Mouse (Mus musculus): ENCODE results near the gene Hoxb6. TPM values are rescaled to one million over a fixed set of nuclear protein-coding genes. Genes with fewer than 3 reads are reported as not detected.

Gene Hoxb6
- polyA plus RNA-seq, 1 experiment from 2014 or later, result 87.2 TPM

DNA sequence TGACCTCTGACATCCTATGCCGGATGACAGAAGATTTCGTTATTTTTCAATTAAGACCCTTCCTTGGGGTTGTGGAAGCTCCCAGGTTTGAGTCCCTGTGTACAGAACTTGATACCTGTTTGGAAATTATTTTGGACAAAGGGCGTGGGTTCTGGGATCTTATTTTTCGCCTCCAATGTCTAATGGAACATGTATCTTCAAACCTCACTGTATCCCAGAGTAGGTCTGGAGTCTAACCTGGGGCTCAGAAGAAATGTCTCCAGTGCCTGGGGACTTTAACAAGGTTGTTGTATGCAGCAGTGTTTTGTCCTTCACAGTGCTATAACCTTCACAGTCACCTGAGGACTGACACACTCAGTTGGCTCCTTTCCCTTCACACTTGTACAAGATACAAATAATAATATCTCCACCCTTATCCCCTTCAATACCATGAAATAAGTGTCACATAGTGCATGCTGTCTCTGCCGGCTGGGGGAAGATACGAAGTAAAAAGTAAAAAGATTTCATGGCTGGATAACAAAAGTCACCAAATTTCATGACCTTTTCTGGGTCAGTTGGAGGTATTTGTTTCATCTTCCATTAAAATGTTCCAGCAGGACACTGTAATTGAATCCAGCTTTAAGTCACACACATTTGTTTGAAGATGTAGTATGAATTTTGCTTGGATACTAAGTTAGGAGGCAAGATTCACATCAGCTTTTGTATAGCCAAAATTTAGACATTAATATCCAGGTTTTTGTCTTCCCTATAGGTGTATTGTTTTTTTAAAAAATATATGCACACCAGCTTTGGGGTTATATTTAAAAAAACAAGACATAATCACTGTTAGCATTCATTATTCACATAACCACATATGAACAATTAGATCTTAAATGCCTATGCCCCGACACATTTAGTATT, 25.0 kb upstream of the Hoxb6 start:
- peak; percentile 30 for DNase-seq (ENCODE audit: low spot score)
- peaks cover 9% of the 10 kb centered on the region for H3K27me3 ChIP-seq (ENCODE audit: control insufficient read depth, insufficient read depth, low read length)

DNA sequence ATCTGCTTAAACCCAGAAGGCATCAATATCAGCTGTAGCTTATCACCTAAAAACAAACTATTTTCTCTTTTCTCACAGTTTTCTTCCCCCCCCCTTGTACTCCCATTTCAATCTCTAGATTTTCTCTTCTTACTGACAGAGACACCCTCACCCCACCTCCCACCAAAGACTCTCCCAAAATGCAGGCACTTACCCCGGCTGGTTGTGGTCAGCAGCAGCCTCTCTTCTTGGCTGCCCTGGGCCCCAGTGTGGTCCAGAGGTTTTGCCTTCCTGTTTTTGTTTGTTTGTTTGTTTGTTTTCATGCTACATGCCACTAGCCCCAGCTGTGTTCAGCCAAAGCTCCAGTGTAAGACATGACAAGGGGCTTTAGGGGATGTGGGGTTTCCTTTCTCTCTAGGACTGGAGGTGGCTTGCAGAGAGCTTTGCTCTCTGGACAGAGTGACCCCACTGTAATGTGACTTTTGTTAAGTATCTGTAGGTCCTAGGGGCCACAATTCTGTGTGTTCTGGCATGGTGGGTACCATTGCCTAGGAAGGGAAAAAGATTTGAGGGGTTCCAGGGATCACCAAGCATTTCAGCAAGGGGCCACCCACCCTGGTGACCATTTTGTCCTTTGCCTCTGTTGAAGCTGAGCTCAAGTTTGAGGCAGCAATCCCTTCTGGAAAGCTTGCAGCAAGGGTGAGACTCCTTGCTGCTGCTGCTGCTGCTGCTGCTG, 24.1 kb upstream of the Hoxb6 start:
- H3K9me3 ChIP-seq (ENCODE audit: control insufficient read depth, low read length), result no peaks in the 10 kb centered on the region
- peak overlapping the region; percentile 100 for H3K4me2 ChIP-seq (ENCODE audit: low read depth)
- H3K27me3 ChIP-seq (ENCODE audit: control insufficient read depth, insufficient read depth, low read length), result peaks cover 5% of the 10 kb centered on the region
- 15% methylated on average over 1 of the region's 1 CpGs for WGBS
- no peak for ATAC-seq (ENCODE audit: insufficient read depth, low FRiP score, low TSS enrichment)
- peaks cover 29% of the 10 kb centered on the region for H3K4me1 ChIP-seq (ENCODE audit: control insufficient read depth, insufficient read depth, low read length)
- DNase-seq (ENCODE audit: low spot score), result peak; percentile 31
- no peaks in the 10 kb centered on the region for H3K36me3 ChIP-seq (ENCODE audit: control insufficient read depth, insufficient read depth, low read length)
- peak overlapping the region; percentile 100; the same call in 1 of the 2 replicates for H3K27ac ChIP-seq (ENCODE audit: low read depth, low read length)
- H3K4me3 ChIP-seq (ENCODE audit: low read depth, low read length), result 0 out of 2 replicates have a peak overlapping the region, but pooled peaks have one; percentile 8
- H3K9ac ChIP-seq (ENCODE audit: low read length), result peak overlapping the region; percentile 100

More for the DNA sequence above, 25.0 kb upstream of the Hoxb6 start:
- no peaks in the 10 kb centered on the region for H3K9me3 ChIP-seq (ENCODE audit: control insufficient read depth, low read length)
- ATAC-seq (ENCODE audit: insufficient read depth, low FRiP score, low TSS enrichment), result no peak
- 24% methylated on average over 7 of the region's 7 CpGs for WGBS
- no peak overlapping the region for H3K27ac ChIP-seq (ENCODE audit: low read depth, low read length)
- H3K4me3 ChIP-seq (ENCODE audit: low read depth, low read length), result peak overlapping the region; percentile 12; the same call in 1 of the 2 replicates
- no peaks in the 10 kb centered on the region for H3K36me3 ChIP-seq (ENCODE audit: control insufficient read depth, insufficient read depth, low read length)
- peaks cover 38% of the 10 kb centered on the region for H3K4me1 ChIP-seq (ENCODE audit: control insufficient read depth, insufficient read depth, low read length)
- peak overlapping the region; percentile 35; the same call in 1 of the 2 replicates for H3K9ac ChIP-seq (ENCODE audit: low read length)
- peak overlapping the region; percentile 45 for H3K4me2 ChIP-seq (ENCODE audit: low read depth)

DNA sequence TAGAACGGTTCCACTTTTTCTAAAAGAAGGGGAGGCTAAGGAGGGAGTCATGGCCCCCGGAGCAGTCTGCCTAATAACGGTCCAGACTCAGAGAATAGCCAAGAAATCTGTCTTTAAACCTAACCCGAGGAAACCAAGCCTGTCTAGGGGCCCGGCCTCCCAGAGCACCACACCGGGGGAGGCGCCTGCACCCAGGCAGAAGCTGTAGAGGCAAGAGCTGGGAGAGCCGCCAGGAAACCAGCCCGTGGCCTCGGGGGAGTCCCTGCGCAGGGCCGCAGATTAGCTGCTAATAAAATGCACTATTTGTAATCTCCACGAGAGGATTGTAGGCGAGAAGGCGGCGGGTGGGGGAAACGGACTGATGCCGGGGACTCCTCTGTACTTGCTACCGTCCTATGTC, 22.4 kb upstream of the Hoxb6 start:
- H3K9ac ChIP-seq (ENCODE audit: low read length), result peak overlapping the region; percentile 100

DNA sequence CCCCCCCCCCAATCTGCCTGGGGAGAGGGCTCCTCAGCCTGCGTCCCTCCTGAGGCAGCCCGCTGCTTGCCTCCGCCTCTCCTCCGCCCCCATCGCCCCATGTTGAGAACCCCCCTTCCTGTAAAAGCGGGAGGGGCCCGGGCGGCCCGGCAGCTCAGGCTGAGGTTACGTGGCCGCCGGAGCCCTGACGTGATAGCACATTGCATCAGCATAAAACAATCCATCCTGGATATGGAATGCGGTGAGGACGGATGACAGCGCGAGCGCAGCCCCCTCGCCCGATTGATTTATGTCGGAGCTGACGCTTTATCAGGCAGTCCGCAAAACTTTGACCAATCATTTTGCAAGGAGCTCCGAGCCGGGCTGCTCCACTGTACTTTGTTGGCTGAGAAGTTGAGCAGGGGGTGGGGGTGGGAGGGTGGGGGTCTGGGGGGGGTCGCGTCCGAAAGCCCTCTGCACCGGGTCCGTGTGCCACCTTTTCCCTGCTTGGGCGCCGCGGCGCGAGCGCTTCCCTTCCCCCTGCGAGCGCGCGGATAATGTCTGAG, 21.2 kb upstream of the Hoxb6 start, which contains the start of gene Hoxb9:
Gene Hoxb9, plus strand, starts transcription at position 462 of the 545 bp plus-strand sequence.
- under 1% methylated on average over 40 of the region's 40 CpGs for WGBS
- H3K4me1 ChIP-seq (ENCODE audit: control insufficient read depth, insufficient read depth, low read length), result peaks cover 31% of the 10 kb centered on the region
- H3K9me3 ChIP-seq (ENCODE audit: control insufficient read depth, low read length), result no peaks in the 10 kb centered on the region
- H3K4me2 ChIP-seq (ENCODE audit: low read depth), result peak within 1 kb of the TSS; percentile 100
- no peaks in the 10 kb centered on the region for H3K36me3 ChIP-seq (ENCODE audit: control insufficient read depth, insufficient read depth, low read length)
- peak within 1 kb of the TSS; percentile 100 for H3K9ac ChIP-seq (ENCODE audit: low read length)
- H3K27me3 ChIP-seq (ENCODE audit: control insufficient read depth, insufficient read depth, low read length), result peaks cover 2% of the 10 kb centered on the region
- peak; percentile 86 for DNase-seq (ENCODE audit: low spot score)
- ATAC-seq (ENCODE audit: insufficient read depth, low FRiP score, low TSS enrichment), result peak; percentile 86
- H3K27ac ChIP-seq (ENCODE audit: low read depth, low read length), result peak within 1 kb of the TSS; percentile 100
- peak within 1 kb of the TSS; percentile 96 for H3K4me3 ChIP-seq (ENCODE audit: low read depth, low read length)

More for the DNA sequence above, 22.4 kb upstream of the Hoxb6 start:
- WGBS, result 2% methylated on average over 19 of the region's 19 CpGs
- peak; percentile 58 for DNase-seq (ENCODE audit: low spot score)
- Histone ChIP-seq H3K36me3 (ENCODE audit: control insufficient read depth, insufficient read depth, low read length) (no peaks in the 10 kb centered on the region), H3K4me1 (ENCODE audit: control insufficient read depth, insufficient read depth, low read length) (peaks cover 25% of the 10 kb centered on the region), H3K27ac (ENCODE audit: low read depth, low read length) (peak overlapping the region; percentile 100), H3K4me3 (ENCODE audit: low read depth, low read length) (peak overlapping the region; percentile 96), H3K27me3 (ENCODE audit: control insufficient read depth, insufficient read depth, low read length) (peaks cover 2% of the 10 kb centered on the region; the same call in 1 of the 2 replicates), H3K9me3 (ENCODE audit: control insufficient read depth, low read length) (no peaks in the 10 kb centered on the region), H3K4me2 (ENCODE audit: low read depth) (peak overlapping the region; percentile 100)
- ATAC-seq (ENCODE audit: insufficient read depth, low FRiP score, low TSS enrichment), result no peak

DNA sequence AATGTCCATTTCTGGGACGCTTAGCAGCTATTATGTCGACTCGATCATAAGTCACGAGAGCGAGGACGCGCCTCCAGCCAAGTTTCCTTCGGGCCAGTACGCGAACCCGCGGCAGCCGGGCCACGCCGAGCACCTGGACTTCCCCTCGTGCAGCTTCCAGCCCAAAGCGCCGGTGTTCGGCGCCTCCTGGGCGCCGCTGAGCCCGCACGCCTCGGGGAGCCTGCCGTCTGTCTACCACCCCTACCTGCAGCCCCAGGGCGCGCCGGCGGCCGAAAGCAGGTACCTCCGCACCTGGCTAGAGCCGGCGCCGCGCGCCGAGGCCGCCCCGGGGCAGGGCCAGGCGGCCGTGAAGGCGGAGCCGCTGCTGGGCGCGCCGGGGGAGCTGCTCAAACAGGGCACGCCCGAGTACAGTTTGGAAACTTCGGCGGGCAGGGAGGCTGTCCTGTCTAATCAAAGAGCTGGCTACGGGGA, 20.7 kb upstream of the Hoxb6 start:
- Histone ChIP-seq H3K27me3 (ENCODE audit: control insufficient read depth, insufficient read depth, low read length) (peaks cover 2% of the 10 kb centered on the region), H3K4me3 (ENCODE audit: low read depth, low read length) (peak overlapping the region; percentile 96), H3K9me3 (ENCODE audit: control insufficient read depth, low read length) (no peaks in the 10 kb centered on the region), H3K4me1 (ENCODE audit: control insufficient read depth, insufficient read depth, low read length) (peaks cover 34% of the 10 kb centered on the region), H3K4me2 (ENCODE audit: low read depth) (peak overlapping the region; percentile 100), H3K9ac (ENCODE audit: low read length) (peak overlapping the region; percentile 100), H3K36me3 (ENCODE audit: control insufficient read depth, insufficient read depth, low read length) (no peaks in the 10 kb centered on the region), H3K27ac (ENCODE audit: low read depth, low read length) (peak overlapping the region; percentile 100)
- 0% methylated on average over 52 of the region's 52 CpGs for WGBS
- DNase-seq (ENCODE audit: low spot score) (peak; percentile 53), ATAC-seq (ENCODE audit: insufficient read depth, low FRiP score, low TSS enrichment) (0 out of 2 replicates have a peak, but pooled peaks have one; percentile 13)

DNA sequence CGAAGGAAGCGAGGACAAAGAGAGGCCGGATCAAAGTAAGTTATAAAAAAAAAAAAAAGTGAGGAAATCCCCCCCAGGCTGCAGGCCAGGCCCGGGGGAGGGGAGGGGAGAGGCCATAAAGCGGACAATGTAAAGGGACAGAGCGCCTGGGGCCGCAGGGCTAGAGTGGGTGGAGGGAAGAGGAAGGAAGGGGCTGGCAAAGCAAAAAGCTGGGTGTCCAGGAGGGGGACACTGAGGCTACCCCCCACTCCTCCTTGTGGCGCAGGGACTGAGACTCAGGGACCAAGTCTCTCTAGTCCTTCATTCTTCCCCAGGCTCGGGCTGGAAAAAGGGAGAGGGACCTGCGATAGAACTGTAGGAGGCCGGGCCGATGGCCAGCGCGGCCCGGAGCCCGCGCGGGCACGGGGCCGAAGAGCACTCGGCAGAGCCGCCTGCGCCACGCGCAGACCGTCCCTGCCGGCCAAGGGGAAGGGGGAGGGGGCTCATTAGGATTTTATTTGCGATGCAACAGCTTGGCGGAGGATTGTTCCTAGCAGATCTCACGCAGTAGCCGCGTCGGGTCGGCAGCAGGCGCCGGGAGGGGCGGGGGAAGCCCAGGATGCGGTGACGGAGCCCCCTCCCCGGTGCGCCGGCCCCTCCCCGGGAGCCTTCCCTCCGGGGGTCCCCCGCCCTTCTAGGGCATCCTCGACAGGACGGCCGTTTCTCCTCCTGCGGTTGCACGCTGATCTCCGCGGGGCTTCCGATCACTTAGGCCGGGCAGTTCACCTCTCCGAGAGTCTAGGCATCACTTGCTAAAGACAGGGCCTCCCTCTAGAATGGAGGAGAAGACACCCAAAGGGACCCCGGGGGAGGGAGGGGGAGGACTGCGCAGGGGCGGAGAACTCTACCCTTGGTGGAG, 20.0 kb upstream of the Hoxb6 start:
- DNase-seq (ENCODE audit: low spot score) (peak; percentile 55), ATAC-seq (ENCODE audit: insufficient read depth, low FRiP score, low TSS enrichment) (0 out of 2 replicates have a peak, but pooled peaks have one; percentile 16)
- H3K9ac ChIP-seq (ENCODE audit: low read length), result peak overlapping the region; percentile 100
- peaks cover 2% of the 10 kb centered on the region for H3K27me3 ChIP-seq (ENCODE audit: control insufficient read depth, insufficient read depth, low read length)
- no peaks in the 10 kb centered on the region for H3K36me3 ChIP-seq (ENCODE audit: control insufficient read depth, insufficient read depth, low read length)
- peak overlapping the region; percentile 96 for H3K4me3 ChIP-seq (ENCODE audit: low read depth, low read length)
- peak overlapping the region; percentile 100 for H3K4me2 ChIP-seq (ENCODE audit: low read depth)
- H3K9me3 ChIP-seq (ENCODE audit: control insufficient read depth, low read length), result no peaks in the 10 kb centered on the region
- H3K4me1 ChIP-seq (ENCODE audit: control insufficient read depth, insufficient read depth, low read length), result peaks cover 34% of the 10 kb centered on the region
- peak overlapping the region; percentile 100 for H3K27ac ChIP-seq (ENCODE audit: low read depth, low read length)
- WGBS, result under 1% methylated on average over 48 of the region's 58 CpGs

DNA sequence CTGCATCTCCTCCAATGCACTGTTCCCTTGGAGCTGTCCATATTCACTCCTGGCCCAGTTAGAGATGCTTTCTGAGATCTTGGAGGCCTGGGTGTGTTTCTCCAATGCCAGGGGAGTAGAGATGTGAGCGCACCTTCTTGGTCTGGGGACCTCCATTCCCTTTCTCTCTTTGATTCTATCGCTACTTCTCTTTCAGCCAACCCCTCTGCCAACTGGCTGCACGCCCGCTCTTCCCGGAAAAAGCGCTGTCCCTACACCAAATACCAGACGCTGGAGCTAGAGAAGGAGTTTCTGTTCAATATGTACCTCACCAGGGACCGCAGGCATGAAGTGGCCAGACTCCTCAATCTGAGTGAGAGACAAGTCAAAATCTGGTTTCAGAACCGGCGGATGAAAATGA, 17.8 kb upstream of the Hoxb6 start:
- peaks cover 2% of the 10 kb centered on the region for H3K27me3 ChIP-seq (ENCODE audit: control insufficient read depth, insufficient read depth, low read length)
- H3K9me3 ChIP-seq (ENCODE audit: control insufficient read depth, low read length), result no peaks in the 10 kb centered on the region
- H3K4me2 ChIP-seq (ENCODE audit: low read depth), result peak overlapping the region; percentile 100
- peak overlapping the region; percentile 96 for H3K4me3 ChIP-seq (ENCODE audit: low read depth, low read length)
- DNase-seq (ENCODE audit: low spot score), result no peak
- peaks cover 21% of the 10 kb centered on the region for H3K4me1 ChIP-seq (ENCODE audit: control insufficient read depth, insufficient read depth, low read length)
- ATAC-seq (ENCODE audit: insufficient read depth, low FRiP score, low TSS enrichment), result no peak
- WGBS, result 11% methylated on average over 10 of the region's 10 CpGs
- peak overlapping the region; percentile 100 for H3K9ac ChIP-seq (ENCODE audit: low read length)
- H3K27ac ChIP-seq (ENCODE audit: low read depth, low read length), result peak overlapping the region; percentile 100
- no peaks in the 10 kb centered on the region for H3K36me3 ChIP-seq (ENCODE audit: control insufficient read depth, insufficient read depth, low read length)

All from neural tube, embryonic 11.5 days (tissue).